Mouse (Mus musculus) mature B cell (primary cell): ENCODE measurements at regions not wholly inside any gene's neighbourhood (a gene's known extent, or its start where the extent isn't known, plus 50 kb on each side); places are given as distances from the start of the nearest gene placed in this dataset.

Experiments
- in situ Hi-C: fragments of 300-500 bp; cut with MboI; formaldehyde crosslinking; loops from 2 replicates; pipeline ENCODE4 v1.14.3; 2019

- in situ Hi-C loops = no loop called here
Measured at GRCm38 (mm10) chr14:76681581-76682377, 125.1 kb upstream of the Serp2 start.

GRCm38 (mm10) chr14:76678512-76679134 lies 121.9 kb upstream of the Serp2 start:
- in situ Hi-C loops = no loop called here

- in situ Hi-C loops = no loop called here
Measured at GRCm38 (mm10) chr14:76674949-76675348, 118.3 kb upstream of the Serp2 start.

GRCm38 (mm10) chr14:76673671-76674331 lies 117.1 kb upstream of the Serp2 start:
- in situ Hi-C loops = no loop called here

- in situ Hi-C loops = no loop called here
Measured at GRCm38 (mm10) chr14:76672899-76673298, 116.2 kb upstream of the Serp2 start.

GRCm38 (mm10) chr14:76672442-76672841 lies 115.8 kb upstream of the Serp2 start:
- in situ Hi-C loops = no loop called here

GRCm38 (mm10) chr14:76671023-76671422 lies 114.3 kb upstream of the Serp2 start:
- in situ Hi-C loops = no loop called here

GRCm38 (mm10) chr14:76665754-76666371 lies 109.2 kb upstream of the Serp2 start:
- in situ Hi-C loops = no loop called here

- in situ Hi-C loops = no loop called here
Measured at GRCm38 (mm10) chr14:76664586-76665508, 108.2 kb upstream of the Serp2 start.

- in situ Hi-C loops = no loop called here
Measured at GRCm38 (mm10) chr14:76663816-76664215, 107.1 kb upstream of the Serp2 start.

GRCm38 (mm10) chr14:76662871-76663270 lies 106.2 kb upstream of the Serp2 start:
- in situ Hi-C loops = no loop called here

GRCm38 (mm10) chr14:76660906-76661305 lies 104.2 kb upstream of the Serp2 start:
- in situ Hi-C loops = no loop called here

- in situ Hi-C loops = no loop called here
Measured at GRCm38 (mm10) chr14:76658952-76659502, 102.3 kb upstream of the Serp2 start.

GRCm38 (mm10) chr14:76657784-76658610 lies 101.3 kb upstream of the Serp2 start:
- in situ Hi-C loops = no loop called here

GRCm38 (mm10) chr14:76657375-76657774 lies 100.7 kb upstream of the Serp2 start:
- in situ Hi-C loops = no loop called here

- in situ Hi-C loops = no loop called here
Measured at GRCm38 (mm10) chr14:76652356-76653126, 95.9 kb upstream of the Serp2 start.

GRCm38 (mm10) chr14:76651096-76651495 lies 94.4 kb upstream of the Serp2 start:
- in situ Hi-C loops = no loop called here

GRCm38 (mm10) chr14:76649927-76650326 lies 93.2 kb upstream of the Serp2 start:
- in situ Hi-C loops = no loop called here

- in situ Hi-C loops = no loop called here
Measured at GRCm38 (mm10) chr14:76644716-76645115, 88.0 kb upstream of the Serp2 start.
